Mouse (Mus musculus) fat pad, adult 2 months (tissue): ENCODE measurements at regions not wholly inside any gene's neighbourhood (a gene's known extent, or its start where the extent isn't known, plus 50 kb on each side); places are given as distances from the start of the nearest gene placed in this dataset.

Experiments
- DNase-seq: peaks from one replicate; pipeline ENCODE4 v3.0.0-alpha.2; 2011; ENCODE audit warnings: low read depth, low spot score; ENCODE audit errors: extremely low read depth

DNA sequence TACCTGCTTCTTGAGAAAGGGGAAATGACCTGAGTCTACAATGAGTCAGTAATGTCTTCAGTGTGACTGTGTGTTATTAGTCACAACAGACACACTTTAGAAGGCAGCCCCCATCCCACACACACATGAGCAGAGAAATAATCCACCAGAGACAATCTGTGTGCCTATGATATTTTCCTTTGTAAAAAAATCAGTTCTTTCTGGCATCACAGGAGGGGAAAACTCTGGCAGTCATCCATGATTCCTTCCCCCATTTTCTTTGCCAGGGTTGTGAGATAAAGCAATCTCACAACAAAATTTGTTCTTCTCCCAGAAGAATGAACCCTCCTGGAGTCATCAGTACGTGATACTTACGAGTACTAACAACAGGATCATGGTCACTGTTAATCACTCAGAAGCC lies 236.2 kb downstream of the 1500009L16Rik start:
- no peak for DNase-seq

GRCm38 (mm10) chr10:83963232-83963760 lies 240.6 kb downstream of the 1500009L16Rik start:
- no peak for DNase-seq

GRCm38 (mm10) chr10:83963779-83964643 lies 241.3 kb downstream of the 1500009L16Rik start:
- DNase-seq = no peak

- no peak for DNase-seq
Observed at GRCm38 (mm10) chr10:83964838-83965237, 242.2 kb downstream of the 1500009L16Rik start.

GRCm38 (mm10) chr10:83970501-83970900 lies 247.8 kb downstream of the 1500009L16Rik start:
- DNase-seq = no peak

DNA sequence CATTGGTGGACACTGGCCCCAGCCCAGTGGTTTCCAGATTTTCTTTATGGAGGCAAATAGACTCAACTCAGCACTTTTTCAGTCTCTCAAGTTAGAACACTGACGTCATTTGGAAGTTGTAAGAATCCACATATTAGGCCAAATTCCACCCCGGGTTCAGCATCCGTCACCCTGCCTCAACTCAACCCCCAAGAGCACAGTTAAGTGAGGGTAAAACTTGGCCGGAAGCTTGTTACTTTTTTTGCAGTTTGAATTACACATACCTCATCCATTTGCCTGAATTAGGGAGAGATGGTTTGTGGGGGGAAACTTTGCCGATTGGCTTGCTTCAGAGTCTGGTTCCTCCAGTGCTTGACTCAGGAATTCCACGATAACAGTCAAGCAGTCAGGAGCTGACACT lies 251.9 kb downstream of the 1500009L16Rik start:
- no peak for DNase-seq

DNA sequence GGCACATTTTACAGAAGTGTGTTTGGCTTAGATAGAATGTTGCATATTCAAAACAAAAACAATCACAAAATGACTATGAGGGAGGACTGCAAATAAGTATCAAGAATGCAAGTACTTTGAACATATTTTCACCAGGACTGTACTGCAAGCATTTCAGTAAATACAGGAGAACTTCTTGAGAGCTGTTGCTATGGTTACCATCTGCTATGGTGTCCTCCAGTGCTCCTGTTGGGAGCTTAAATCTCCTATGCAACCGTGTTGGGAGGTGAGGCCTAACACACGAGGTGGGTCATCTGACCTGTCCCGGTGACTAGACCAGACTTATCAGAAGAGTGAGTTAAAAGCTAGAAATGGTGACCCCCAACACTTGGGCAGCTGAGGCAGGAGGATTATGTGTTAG lies 253.9 kb downstream of the 1500009L16Rik start:
- DNase-seq = no peak

DNA sequence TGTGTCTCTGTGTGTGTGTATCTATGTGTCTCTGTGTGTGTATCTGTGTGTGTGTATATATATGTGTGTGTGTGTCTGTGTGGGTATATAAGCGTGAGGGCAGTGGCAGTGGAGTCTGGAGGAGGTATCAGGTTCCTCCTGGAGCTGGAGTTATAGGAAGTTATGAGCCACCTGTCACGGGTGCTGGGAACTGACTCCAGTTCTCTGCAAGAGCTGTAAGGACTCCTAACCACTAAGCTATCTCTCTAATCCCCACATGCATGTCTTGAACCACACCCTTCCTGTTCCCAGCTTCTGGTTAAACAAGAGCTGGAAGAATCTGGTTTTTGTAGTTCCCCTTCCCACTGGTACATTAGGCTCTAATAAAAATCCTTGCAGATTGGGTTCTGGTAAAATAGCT lies 257.3 kb downstream of the 1500009L16Rik start:
- DNase-seq = no peak

DNA sequence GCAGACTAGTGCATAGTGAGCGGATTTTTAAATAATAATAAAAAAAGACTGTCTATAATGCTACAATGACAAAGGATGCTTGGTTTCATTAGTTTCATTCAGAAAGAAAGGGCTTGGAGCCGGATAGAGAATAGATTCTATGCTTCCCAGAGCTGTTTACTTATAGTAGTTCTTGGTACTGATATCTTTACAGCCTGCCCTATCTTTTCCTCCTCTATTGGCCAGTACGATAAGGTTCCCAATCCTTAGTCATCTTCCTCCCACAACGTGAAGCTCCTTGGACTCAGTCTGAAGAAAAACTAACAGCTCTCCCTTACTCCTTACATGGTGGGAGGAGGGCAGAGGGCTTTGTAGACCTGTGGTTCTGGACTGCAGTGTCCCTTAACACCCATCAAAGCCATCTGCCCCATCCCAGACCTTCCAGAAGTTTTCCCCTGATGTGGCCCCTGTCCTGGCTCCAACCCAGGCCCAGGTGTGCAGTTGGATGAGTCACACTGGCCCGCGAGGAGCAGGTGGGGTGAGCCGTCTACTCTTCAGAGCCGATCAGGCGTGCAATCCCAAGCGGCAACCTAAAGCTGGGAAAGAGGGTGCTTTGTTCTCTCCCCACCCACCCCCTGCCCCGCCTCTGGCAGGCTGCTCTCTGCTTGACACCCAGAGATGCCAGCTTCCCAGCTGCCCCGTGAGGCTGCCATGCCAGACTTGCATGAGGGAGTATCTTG lies 262.2 kb downstream of the 1500009L16Rik start:
- DNase-seq = no peak

DNA sequence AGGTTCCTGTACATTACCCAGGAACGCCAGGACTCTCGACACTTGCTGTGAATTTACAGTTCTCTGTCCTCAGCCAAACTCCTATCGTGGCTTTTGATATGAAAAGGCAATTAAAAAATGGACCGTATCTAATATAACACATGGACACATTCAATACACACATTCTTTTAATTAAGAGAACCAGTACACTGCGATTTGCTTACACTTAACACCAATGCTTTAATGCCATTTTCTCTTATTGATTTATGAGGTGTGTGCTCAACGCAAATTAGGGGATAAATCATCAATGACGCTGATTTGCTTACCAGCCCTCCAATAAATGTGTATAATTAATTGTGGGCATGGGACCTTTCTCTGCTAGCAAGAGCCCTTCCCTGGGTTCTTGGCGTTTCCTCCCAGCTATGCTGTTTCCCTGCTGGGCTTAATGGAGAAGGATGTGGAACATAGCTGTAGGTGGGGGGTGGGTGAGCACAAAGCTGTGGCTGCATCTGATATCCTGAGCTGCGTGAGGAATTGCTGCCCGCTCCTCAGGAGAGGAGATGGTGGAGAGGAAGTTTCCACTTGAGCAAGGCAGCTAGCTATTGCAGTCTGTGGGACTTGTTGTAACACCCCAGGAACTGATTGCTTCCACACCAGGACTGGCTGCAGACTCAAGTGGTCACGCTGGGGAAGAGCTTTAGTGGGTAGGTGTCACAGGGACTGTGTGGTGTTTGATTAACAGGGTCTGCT lies 270.1 kb downstream of the 1500009L16Rik start:
- no peak for DNase-seq

DNA sequence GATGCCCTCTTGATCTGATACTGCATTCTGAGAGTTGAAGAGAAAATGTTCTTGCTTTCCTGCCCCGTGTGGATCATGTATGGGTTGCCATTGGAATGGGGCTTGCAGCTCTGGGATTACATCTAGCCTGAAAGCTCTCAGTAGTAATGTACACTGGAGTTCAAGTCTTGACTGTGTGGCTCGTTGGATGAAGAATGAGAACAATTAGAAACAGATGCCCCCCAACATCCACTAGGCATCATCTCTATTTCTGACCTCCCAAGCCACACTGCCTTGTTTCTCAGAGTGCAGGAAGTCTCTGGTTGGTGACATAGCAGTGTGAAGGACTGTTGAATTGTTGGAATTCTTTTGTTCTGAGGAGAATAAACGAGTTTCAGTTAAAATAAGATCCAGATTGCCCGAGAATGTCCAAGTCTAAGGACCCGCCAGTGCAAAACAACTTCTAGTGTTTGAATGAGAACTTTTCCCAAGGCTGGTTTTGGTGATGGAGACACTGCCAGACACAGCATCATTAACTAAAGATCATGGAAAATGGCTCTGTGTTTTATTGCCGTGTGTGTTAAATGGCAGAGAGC lies 272.4 kb downstream of the 1500009L16Rik start:
- DNase-seq = no peak

DNA sequence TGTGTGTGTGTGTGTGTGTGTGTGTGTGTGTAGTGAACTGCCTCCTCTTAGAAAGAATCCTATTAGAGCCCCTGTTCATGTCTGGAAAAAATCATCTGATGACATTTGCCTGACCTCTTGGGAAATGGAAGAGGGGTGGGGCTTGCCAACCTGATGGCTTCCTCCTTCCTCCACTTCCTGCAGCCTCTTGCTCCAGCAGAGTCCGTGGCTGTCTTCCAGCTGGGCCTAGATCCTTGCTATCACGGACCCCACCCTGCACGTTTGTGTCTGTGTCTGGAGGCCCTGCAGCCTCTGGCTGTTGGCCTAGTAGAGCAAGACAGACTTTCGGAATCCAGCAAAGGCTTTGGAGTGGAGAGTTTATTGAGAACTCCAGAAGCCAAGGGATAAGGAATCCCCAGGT lies 273.2 kb downstream of the 1500009L16Rik start:
- DNase-seq = no peak

DNA sequence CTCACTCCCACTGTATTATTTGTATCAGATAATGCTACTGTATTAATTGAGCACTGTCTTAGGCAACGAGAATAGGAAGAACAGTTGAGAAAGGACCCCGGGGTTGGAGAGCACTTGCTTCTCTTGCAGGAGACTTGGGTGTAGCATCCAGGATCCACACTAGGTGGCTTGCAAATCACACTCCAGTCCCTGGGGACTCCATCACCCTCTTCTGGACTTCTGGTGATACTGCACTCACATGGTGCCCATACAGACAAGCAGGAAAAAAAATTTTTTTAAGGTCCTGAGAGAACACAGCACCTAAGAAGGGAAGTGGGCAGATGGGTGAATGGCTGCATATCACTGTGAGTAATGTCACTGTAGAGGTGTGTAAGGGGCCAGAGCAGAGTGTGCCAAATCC lies 273.8 kb downstream of the 1500009L16Rik start:
- DNase-seq = no peak

DNA sequence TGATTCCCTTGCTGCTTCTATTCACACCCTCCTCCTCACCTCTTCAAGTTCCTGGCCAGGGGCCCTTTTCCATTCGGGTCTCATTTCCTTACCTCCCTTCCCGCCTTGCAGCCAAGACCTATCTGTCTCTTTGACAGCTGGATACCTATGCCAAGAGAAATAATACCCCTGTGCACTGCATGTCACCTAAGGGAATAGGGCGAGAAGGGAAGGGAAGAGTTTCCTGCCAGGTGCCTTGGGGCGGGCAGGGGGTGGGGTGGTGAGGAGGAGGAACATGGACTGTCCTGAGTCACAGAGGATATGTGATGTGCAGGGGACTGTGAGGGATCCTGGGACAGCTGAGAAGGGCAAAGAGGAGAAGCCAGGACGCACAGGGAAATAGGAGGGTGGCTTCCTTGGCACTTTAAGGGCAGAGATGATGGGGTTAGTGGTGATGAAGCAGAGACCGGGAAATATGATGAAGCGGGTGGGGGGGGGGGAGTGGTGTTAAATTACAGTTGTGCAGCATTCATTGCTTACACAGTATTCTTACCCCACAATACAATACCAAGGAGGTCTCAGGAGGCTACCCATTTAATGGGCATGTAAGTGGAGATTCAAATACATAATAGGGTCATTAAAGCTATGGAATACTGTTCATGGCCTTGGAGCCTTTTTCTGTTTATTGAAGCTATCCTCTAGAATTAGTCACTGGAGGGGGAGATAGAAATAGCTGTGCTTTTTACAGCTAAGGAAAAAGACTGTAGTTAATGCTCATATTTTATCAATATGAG lies 278.0 kb downstream of the 1500009L16Rik start:
- DNase-seq = no peak

DNA sequence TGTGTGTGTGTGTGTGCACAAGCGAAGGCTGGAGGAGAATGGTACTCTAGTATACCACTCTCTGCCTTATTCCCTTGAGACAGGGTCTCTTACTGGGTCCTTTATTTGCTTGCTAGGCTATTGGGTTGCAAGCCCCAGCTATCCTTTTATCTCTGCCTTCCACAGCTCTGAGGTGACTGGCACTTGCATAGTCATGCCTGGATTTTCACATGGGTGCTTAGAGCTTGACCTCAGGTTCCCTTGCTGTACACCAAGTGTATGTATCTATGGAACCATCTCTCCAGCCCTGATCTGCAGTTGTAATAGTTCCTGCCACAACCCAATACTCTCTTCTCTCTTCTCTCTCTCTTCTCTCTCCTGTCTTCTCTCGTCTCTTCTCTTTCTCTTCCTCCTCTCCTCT lies 280.1 kb downstream of the 1500009L16Rik start:
- no peak for DNase-seq

DNA sequence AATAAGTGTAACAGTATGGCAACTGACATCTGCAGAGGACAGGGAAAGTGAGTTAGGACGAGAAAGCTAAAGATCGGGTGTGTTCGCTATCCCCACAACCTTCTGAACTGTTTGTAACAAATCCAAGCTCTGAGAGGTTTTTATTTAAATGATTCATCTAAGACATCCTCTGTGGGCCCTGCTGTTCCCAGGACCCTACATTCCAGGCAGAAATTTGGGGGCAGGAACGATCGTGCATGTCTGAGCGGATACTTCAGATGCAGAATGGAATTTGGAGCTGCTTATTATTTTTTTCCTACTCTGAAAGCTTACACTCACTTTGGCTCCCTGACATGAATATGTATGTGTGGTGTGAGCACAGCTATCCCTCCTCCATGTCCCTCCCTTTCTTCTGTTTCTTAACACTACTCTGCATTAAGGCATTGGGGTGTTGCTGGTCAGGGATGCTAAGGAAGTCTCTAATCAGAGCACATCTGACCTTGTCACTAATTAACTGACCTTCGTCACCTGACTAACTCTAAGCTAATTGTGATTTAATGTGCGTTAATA lies 281.0 kb downstream of the 1500009L16Rik start:
- no peak for DNase-seq

GRCm38 (mm10) chr10:84008923-84009322 lies 286.3 kb downstream of the 1500009L16Rik start:
- no peak for DNase-seq

GRCm38 (mm10) chr10:84019381-84019780 lies 296.7 kb downstream of the 1500009L16Rik start:
- DNase-seq = no peak

DNA sequence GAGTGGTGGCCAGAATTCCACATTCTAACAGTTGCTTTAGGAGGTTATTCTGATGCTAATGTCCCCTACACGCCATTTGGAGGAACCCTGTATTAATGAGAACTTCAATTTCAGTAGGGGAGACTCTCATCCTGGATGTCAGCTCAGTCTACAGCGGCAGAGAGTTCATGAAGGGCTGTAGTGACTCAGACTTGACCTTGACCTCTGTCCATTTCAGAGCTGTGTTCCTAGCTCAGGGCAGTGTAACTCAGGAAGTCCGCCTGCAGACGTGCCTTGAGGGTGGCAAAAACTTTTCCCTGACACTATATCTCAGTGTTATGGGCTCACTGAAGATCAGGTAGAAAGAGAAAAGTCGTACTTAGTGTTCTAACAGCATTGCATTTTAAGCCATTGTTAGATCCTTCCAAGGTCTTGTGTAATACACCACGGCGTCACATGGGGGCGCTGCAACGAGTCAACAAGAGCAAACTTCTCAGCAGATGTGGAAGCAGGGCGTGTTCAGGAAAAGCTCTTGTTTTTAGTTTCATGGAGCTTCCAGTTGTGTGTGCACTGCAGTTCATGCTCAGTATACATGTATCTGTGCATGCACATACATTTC lies 297.5 kb downstream of the 1500009L16Rik start:
- DNase-seq = no peak
